In genomic region chr2:18027448-18028139, GRCm38 (mm10) we compare ENCODE assay signal across 8 mouse cellular contexts. TPM values are rescaled to one million over a fixed set of nuclear protein-coding genes. Genes with fewer than 3 reads are reported as not detected.
DNase-seq lines count a peak whose midpoint lies in the region; ATAC-seq and TF ChIP-seq lines count a peak whose summit lies in the region.

No protein-coding gene starts in this region.

- H3K79me3 ChIP-seq in C2C12 (ENCODE audit: low read depth): peaks cover 4% of the 10 kb centered on the region

- H3ac ChIP-seq in C2C12 (ENCODE audit: control insufficient read depth, insufficient read length, low read depth): peak overlapping the region; percentile 53

- peak overlapping the region; percentile 97 for H3K9ac ChIP-seq in heart, embryonic 13.5 days
- peak overlapping the region; percentile 75 for H3K9ac ChIP-seq in liver, embryonic 12.5 days
- peak overlapping the region; percentile 92 for H3K9ac ChIP-seq in stomach, embryonic 15.5 days

- WGBS in heart, embryonic 13.5 days: under 1% methylated on average over 44 of the region's 44 CpGs
- WGBS in liver, embryonic 12.5 days (ENCODE audit: insufficient replicate concordance): 1% methylated on average over 44 of the region's 44 CpGs
- WGBS in stomach, embryonic 15.5 days: under 1% methylated on average over 44 of the region's 44 CpGs

- peak; percentile 87 for ATAC-seq in heart, embryonic 13.5 days (ENCODE audit: extremely low read depth, insufficient number of reproducible peaks, low FRiP score, low TSS enrichment)
- peak; percentile 84 for ATAC-seq in liver, embryonic 12.5 days
- ATAC-seq in stomach, embryonic 15.5 days (ENCODE audit: insufficient read depth, low FRiP score, low read depth): peak; percentile 91

- peak; percentile 98 for DNase-seq in brain, embryonic 14.5 days (ENCODE audit: low read depth)
- DNase-seq in kidney, postnatal 10 days: peak; percentile 97
- peak; percentile 82 to 88 for DNase-seq in natural killer cell, adult 2 months (ENCODE audit: low spot score in 2 of 2)

- peak; percentile 74; the same call in 1 of the 2 replicates for TF ChIP-seq POLR2A in brain, embryonic 14.5 days (IDR thresholded peaks at IDR 0.05; ENCODE audit: borderline replicate concordance, extremely low read depth, insufficient read depth, insufficient read length, poor library complexity, severe bottlenecking)

- no peaks in the 10 kb centered on the region for H3K27me3 ChIP-seq in C2C12 (ENCODE audit: control insufficient read depth, insufficient read depth, insufficient read length)
- H3K27me3 ChIP-seq in erythroblast, embryonic 14.5 days (ENCODE audit: control insufficient read depth): peaks cover 95% of the 10 kb centered on the region
- no peaks in the 10 kb centered on the region for H3K27me3 ChIP-seq in heart, embryonic 13.5 days (replicated peaks)
- H3K27me3 ChIP-seq in liver, embryonic 12.5 days (replicated peaks): peaks cover 70% of the 10 kb centered on the region
- H3K27me3 ChIP-seq in stomach, embryonic 15.5 days (replicated peaks): no peaks in the 10 kb centered on the region

- H3K4me2 ChIP-seq in heart, embryonic 13.5 days: peak overlapping the region; percentile 86
- H3K4me2 ChIP-seq in liver, embryonic 12.5 days: peak overlapping the region; percentile 97
- H3K4me2 ChIP-seq in stomach, embryonic 15.5 days: peak overlapping the region; percentile 98

- H3K79me2 ChIP-seq in C2C12 (ENCODE audit: control insufficient read depth, insufficient read depth): peaks cover 7% of the 10 kb centered on the region

- peak; percentile 91 for TF ChIP-seq CTCF in C2C12 (IDR thresholded peaks at IDR 0.05; ENCODE audit: control insufficient read depth, insufficient read depth, insufficient read length)
- TF ChIP-seq CTCF in brain, embryonic 14.5 days (IDR thresholded peaks at IDR 0.05; ENCODE audit: borderline replicate concordance, extremely low read depth, insufficient read depth, insufficient read length): peak; percentile 93

- peak overlapping the region; percentile 65 for H3K4me3 ChIP-seq in C2C12 (ENCODE audit: insufficient read depth, poor library complexity, severe bottlenecking)
- H3K4me3 ChIP-seq in erythroblast, embryonic 14.5 days (replicated peaks): peak overlapping the region; percentile 65
- peak overlapping the region; percentile 83 for H3K4me3 ChIP-seq in heart, embryonic 13.5 days
- H3K4me3 ChIP-seq in liver, embryonic 12.5 days: peak overlapping the region; percentile 65
- H3K4me3 ChIP-seq in stomach, embryonic 15.5 days (replicated peaks): peak overlapping the region; percentile 73

- peaks cover 12% of the 10 kb centered on the region; the same call in 1 of the 2 replicates for H3K9me3 ChIP-seq in erythroblast, embryonic 14.5 days (ENCODE audit: control insufficient read depth, low read length)
- no peaks in the 10 kb centered on the region for H3K9me3 ChIP-seq in heart, embryonic 13.5 days
- H3K9me3 ChIP-seq in liver, embryonic 12.5 days (replicated peaks): no peaks in the 10 kb centered on the region
- H3K9me3 ChIP-seq in stomach, embryonic 15.5 days: no peaks in the 10 kb centered on the region

- peak overlapping the region; percentile 100 for H3K27ac ChIP-seq in heart, embryonic 13.5 days (replicated peaks)
- H3K27ac ChIP-seq in liver, embryonic 12.5 days: peak overlapping the region; percentile 85
- H3K27ac ChIP-seq in stomach, embryonic 15.5 days: peak overlapping the region; percentile 99

- H3K4me1 ChIP-seq in erythroblast, embryonic 14.5 days (ENCODE audit: control insufficient read depth): peaks cover 33% of the 10 kb centered on the region
- peaks cover 34% of the 10 kb centered on the region for H3K4me1 ChIP-seq in heart, embryonic 13.5 days
- H3K4me1 ChIP-seq in liver, embryonic 12.5 days: peaks cover 51% of the 10 kb centered on the region
- H3K4me1 ChIP-seq in stomach, embryonic 15.5 days: peaks cover 16% of the 10 kb centered on the region

- H3K36me3 ChIP-seq in C2C12 (ENCODE audit: control insufficient read depth, insufficient read depth): peaks cover 9% of the 10 kb centered on the region
- no peaks in the 10 kb centered on the region for H3K36me3 ChIP-seq in erythroblast, embryonic 14.5 days (ENCODE audit: control insufficient read depth)
- H3K36me3 ChIP-seq in heart, embryonic 13.5 days: no peaks in the 10 kb centered on the region
- H3K36me3 ChIP-seq in liver, embryonic 12.5 days: no peaks in the 10 kb centered on the region
- H3K36me3 ChIP-seq in stomach, embryonic 15.5 days: no peaks in the 10 kb centered on the region

TF ChIP-seq in C2C12, 6 proteins besides CTCF, POLR2A, EP300 and RAD21:
- no peak for TF ChIP-seq MYOD1 (IDR thresholded peaks at IDR 0.05; ENCODE audit: control insufficient read depth, insufficient read length, low read depth)
- TF ChIP-seq FOSL1 (IDR thresholded peaks at IDR 0.05; ENCODE audit: insufficient read depth, low read length, poor library complexity, severe bottlenecking): no peak
- no peak for TF ChIP-seq USF1 (IDR thresholded peaks at IDR 0.05; ENCODE audit: low read depth)
- no peak for TF ChIP-seq MYOG (IDR thresholded peaks at IDR 0.05; ENCODE audit: control insufficient read depth, extremely low read depth, insufficient read length)
- peak; percentile 46 for TF ChIP-seq MAX (IDR thresholded peaks at IDR 0.05)
- no peak for TF ChIP-seq CEBPB (IDR thresholded peaks at IDR 0.05; ENCODE audit: low read depth)

RNA-seq across cellular contexts. Expression of gene A930004D18Rik, which starts 9.9 kb away (rescaled TPM):
- 3.9 TPM for polyA plus RNA-seq in C2C12 (2012; fragmentation: generic; extraction: Trizol)
- polyA plus RNA-seq in brain, embryonic 14.5 days (2012; rRNA removed): 5.5 and 6.1 TPM in 2 replicates
- polyA plus RNA-seq in erythroblast, embryonic 14.5 days (2012): not detected in 2 replicates
- polyA plus RNA-seq in heart, embryonic 13.5 days (2015; fragmentation: Nextera tagmentation; extraction: Ambion mirVana): 11.3 and 12.0 TPM in 2 replicates
- polyA plus RNA-seq in liver, embryonic 12.5 days (2016; fragmentation: Nextera tagmentation; extraction: Ambion mirVana): 2.7 and 2.8 TPM in 2 replicates
- 11.3 and 12.7 TPM in 2 replicates for polyA plus RNA-seq in stomach, embryonic 15.5 days (2015; fragmentation: Nextera tagmentation; extraction: Ambion mirVana)

RNA-seq across cellular contexts. Expression of gene Skida1, which starts 21.3 kb away (rescaled TPM):
- 0.55 TPM for polyA plus RNA-seq in C2C12 (2012; fragmentation: generic; extraction: Trizol)
- 25.4 and 33.5 TPM in 2 replicates for polyA plus RNA-seq in brain, embryonic 14.5 days (2012; rRNA removed)
- polyA plus RNA-seq in erythroblast, embryonic 14.5 days (2012): not detected in 2 replicates
- polyA plus RNA-seq in heart, embryonic 13.5 days (2015; fragmentation: Nextera tagmentation; extraction: Ambion mirVana): 5.5 and 6.6 TPM in 2 replicates
- polyA plus RNA-seq in liver, embryonic 12.5 days (2016; fragmentation: Nextera tagmentation; extraction: Ambion mirVana): 1.0 and 1.2 TPM in 2 replicates
- polyA plus RNA-seq in stomach, embryonic 15.5 days (2015; fragmentation: Nextera tagmentation; extraction: Ambion mirVana): 4.0 TPM in 2 replicates

RNA-seq across cellular contexts. Expression of gene Mllt10, which starts 27.4 kb away (rescaled TPM):
- 10.0 TPM for polyA plus RNA-seq in C2C12 (2012; fragmentation: generic; extraction: Trizol)
- polyA plus RNA-seq in brain, embryonic 14.5 days (2012; rRNA removed): 41.1 and 49.4 TPM in 2 replicates
- 1.3 and 1.5 TPM in 2 replicates for polyA plus RNA-seq in erythroblast, embryonic 14.5 days (2012)
- 32.5 and 42.5 TPM in 2 replicates for polyA plus RNA-seq in heart, embryonic 13.5 days (2015; fragmentation: Nextera tagmentation; extraction: Ambion mirVana)
- polyA plus RNA-seq in liver, embryonic 12.5 days (2016; fragmentation: Nextera tagmentation; extraction: Ambion mirVana): 39.2 and 40.1 TPM in 2 replicates
- 52.2 and 59.1 TPM in 2 replicates for polyA plus RNA-seq in stomach, embryonic 15.5 days (2015; fragmentation: Nextera tagmentation; extraction: Ambion mirVana)

RNA-seq across cellular contexts. Expression of gene H2al2a, which starts 30.8 kb away (rescaled TPM):
- polyA plus RNA-seq in C2C12 (2012; fragmentation: generic; extraction: Trizol): not detected
- 0.16 TPM in 1 of 2 replicates, not detected in the other for polyA plus RNA-seq in brain, embryonic 14.5 days (2012; rRNA removed)
- not detected in 2 replicates for polyA plus RNA-seq in erythroblast, embryonic 14.5 days (2012)
- polyA plus RNA-seq in heart, embryonic 13.5 days (2015; fragmentation: Nextera tagmentation; extraction: Ambion mirVana): not detected in 2 replicates
- not detected in 2 replicates for polyA plus RNA-seq in liver, embryonic 12.5 days (2016; fragmentation: Nextera tagmentation; extraction: Ambion mirVana)
- not detected in 2 replicates for polyA plus RNA-seq in stomach, embryonic 15.5 days (2015; fragmentation: Nextera tagmentation; extraction: Ambion mirVana)

Comparison
In these comparisons a context has a peak if more than half of its experiments do, and no peak if none do; other contexts are left out.
1. Peak in every context shown above with its lines: DNase-seq, ATAC-seq, H3K4me3 ChIP-seq and H3K27ac ChIP-seq.